Mouse (Mus musculus) intestine, embryonic 16.5 days (tissue): ENCODE data around the gene Olfr1209. TPM values are rescaled to one million over a fixed set of nuclear protein-coding genes. Genes with fewer than 3 reads are reported as not detected.

Experiments
- ATAC-seq: fragments of 200-750 bp; cut with Nextera tagmentation; 2 replicates; pipeline ENCODE4 v1.8.0; 2017; ENCODE audit warnings: moderate TSS enrichment, moderate library complexity
- H3K27ac ChIP-seq: fragments of 300-500 bp; sonication (generic); 2 replicates; pipeline ENCODE4 v1.5.1; 2014; ENCODE audit warnings: mild to moderate bottlenecking, low read length
- H3K27me3 ChIP-seq: fragments of 300-500 bp; sonication (generic); replicated peaks from 2 replicates; pipeline ENCODE4 v1.6.1; 2014; ENCODE audit warnings: low read length, control low read depth, mixed read lengths; ENCODE audit not compliant: control insufficient read depth, insufficient read depth
- H3K36me3 ChIP-seq: fragments of 300-500 bp; sonication (generic); 2 replicates; pipeline ENCODE4 v1.6.1; 2014; ENCODE audit warnings: low read length, control low read depth; ENCODE audit not compliant: control insufficient read depth, insufficient read depth
- H3K4me1 ChIP-seq: fragments of 300-500 bp; sonication (generic); 2 replicates; pipeline ENCODE4 v1.6.1; 2014; ENCODE audit warnings: low read length, control low read depth, mixed read lengths; ENCODE audit not compliant: control insufficient read depth, insufficient read depth
- H3K4me2 ChIP-seq: fragments of 300-500 bp; sonication (generic); 2 replicates; pipeline ENCODE4 v1.6.1; 2014; ENCODE audit warnings: low read depth, low read length, control low read depth
- H3K4me3 ChIP-seq: fragments of 300-500 bp; sonication (generic); 2 replicates; pipeline ENCODE4 v1.5.1; 2014; ENCODE audit warnings: mild to moderate bottlenecking, low read length
- H3K9ac ChIP-seq: fragments of 300-500 bp; sonication (generic); 2 replicates; pipeline ENCODE4 v1.6.1; 2014; ENCODE audit warnings: low read depth, low read length
- H3K9me3 ChIP-seq: fragments of 300-500 bp; sonication (generic); 2 replicates; pipeline ENCODE4 v1.6.1; 2016; ENCODE audit warnings: low read length, control low read depth; ENCODE audit not compliant: control insufficient read depth
- WGBS: fragments of 180-500 bp; shearing (Covaris S2); extraction: QIAGEN DNeasy Blood & Tissue Kit; methylation state at CpG from one replicate; pipeline ENCODE4 v1.1.7; 2014; 5-methylcytosine and 5-hydroxymethylcytosine counted together
- polyA plus RNA-seq: library from polyadenylated mRNA; unstranded; fragments of >200 nt; fragmentation: Nextera tagmentation; extraction: Ambion mirVana; gene quantifications from 2 replicates; pipeline ENCODE4 v1.2.1, GENCODE M21; 2015

The Olfr1209 gene
- polyA plus RNA-seq, result not detected in 2 replicates

GRCm38 (mm10) chr2:88915057-88915456, at the start of gene Olfr1209:
TSS of gene Olfr1209 (minus strand) at chr2:88915157.
- no peaks in the 10 kb centered on the region for H3K27me3 ChIP-seq
- H3K27ac ChIP-seq, result no peak within 1 kb of the TSS
- WGBS, result 90% methylated on average over 3 of the region's 3 CpGs
- no peaks in the 10 kb centered on the region for H3K4me1 ChIP-seq
- ATAC-seq, result no peak
- H3K36me3 ChIP-seq, result no peaks in the 10 kb centered on the region
- no peaks in the 10 kb centered on the region for H3K9me3 ChIP-seq
- H3K9ac ChIP-seq, result no peak within 1 kb of the TSS
- no peak within 1 kb of the TSS for H3K4me2 ChIP-seq
- no peak within 1 kb of the TSS for H3K4me3 ChIP-seq

GRCm38 (mm10) chr2:88953669-88954068, 38.7 kb upstream of the Olfr1209 start, which contains the start of gene Olfr1212:
TSS of gene Olfr1212 (plus strand) at chr2:88953969.
- no peak within 1 kb of the TSS for H3K9ac ChIP-seq
- ATAC-seq, result no peak
- H3K36me3 ChIP-seq, result no peaks in the 10 kb centered on the region
- no peaks in the 10 kb centered on the region for H3K27me3 ChIP-seq
- no peaks in the 10 kb centered on the region for H3K9me3 ChIP-seq
- no peak within 1 kb of the TSS for H3K4me3 ChIP-seq
- H3K4me2 ChIP-seq, result no peak within 1 kb of the TSS
- no peak within 1 kb of the TSS for H3K27ac ChIP-seq
- H3K4me1 ChIP-seq, result no peaks in the 10 kb centered on the region

GRCm38 (mm10) chr2:88938011-88938410, 23.1 kb upstream of the Olfr1209 start, which contains the start of gene Olfr1211:
TSS of gene Olfr1211 (minus strand) at chr2:88938111.
- Histone ChIP-seq H3K27me3 (no peaks in the 10 kb centered on the region), H3K9ac (no peak within 1 kb of the TSS), H3K4me1 (no peaks in the 10 kb centered on the region), H3K4me2 (no peak within 1 kb of the TSS), H3K36me3 (no peaks in the 10 kb centered on the region), H3K27ac (no peak within 1 kb of the TSS), H3K4me3 (no peak within 1 kb of the TSS), H3K9me3 (no peaks in the 10 kb centered on the region)
- 94% methylated on average over 1 of the region's 1 CpGs for WGBS
- ATAC-seq, result no peak

- no peaks in the 10 kb centered on the region for H3K9me3 ChIP-seq
- no peaks in the 10 kb centered on the region for H3K4me1 ChIP-seq
- no peak within 1 kb of the TSS for H3K4me2 ChIP-seq
- H3K4me3 ChIP-seq, result no peak within 1 kb of the TSS
- no peaks in the 10 kb centered on the region for H3K27me3 ChIP-seq
- H3K36me3 ChIP-seq, result no peaks in the 10 kb centered on the region
- H3K27ac ChIP-seq, result no peak within 1 kb of the TSS
- ATAC-seq, result no peak
- H3K9ac ChIP-seq, result no peak within 1 kb of the TSS
Observed at GRCm38 (mm10) chr2:88902211-88902610, 12.7 kb downstream of the Olfr1209 start, which contains the start of gene Olfr1208. TSS of gene Olfr1208 (minus strand) at chr2:88902311.

- Histone ChIP-seq H3K9ac (no peak within 1 kb of the TSS), H3K27me3 (no peaks in the 10 kb centered on the region), H3K9me3 (no peaks in the 10 kb centered on the region), H3K36me3 (no peaks in the 10 kb centered on the region), H3K4me1 (no peaks in the 10 kb centered on the region), H3K4me2 (no peak within 1 kb of the TSS), H3K27ac (no peak within 1 kb of the TSS), H3K4me3 (no peak within 1 kb of the TSS)
- ATAC-seq, result no peak
- 81% methylated on average over 2 of the region's 2 CpGs for WGBS
Observed at GRCm38 (mm10) chr2:88862931-88863330, 52.0 kb downstream of the Olfr1209 start, which contains the start of gene Olfr1206. TSS of gene Olfr1206 (plus strand) at chr2:88863231.

Other genes with a start within 250 kb of the Olfr1209 start
- gene Olfr1193, start 239.5 kb downstream of the Olfr1209 start, polyA plus RNA-seq, result not detected in 2 replicates
- not detected in 2 replicates for gene Olfr1195, start 226.0 kb downstream of the Olfr1209 start, polyA plus RNA-seq
- gene Olfr1196, start 210.6 kb downstream of the Olfr1209 start, polyA plus RNA-seq, result not detected in 2 replicates
- not detected in 2 replicates for gene Olfr1197, start 182.8 kb downstream of the Olfr1209 start, polyA plus RNA-seq
- gene Olfr1198, start 163.8 kb downstream of the Olfr1209 start, polyA plus RNA-seq, result not detected in 2 replicates
- not detected in 2 replicates for gene Olfr1199, start 154.7 kb downstream of the Olfr1209 start, polyA plus RNA-seq
- gene Olfr1200, start 144.7 kb downstream of the Olfr1209 start, polyA plus RNA-seq, result not detected in 2 replicates
- not detected in 2 replicates for gene Olfr1201, start 122.1 kb downstream of the Olfr1209 start, polyA plus RNA-seq
- gene Olfr1202, start 100.7 kb downstream of the Olfr1209 start, polyA plus RNA-seq, result not detected in 2 replicates
- not detected in 2 replicates for gene Olfr1205, start 85.4 kb downstream of the Olfr1209 start, polyA plus RNA-seq
- not detected in 2 replicates for gene Olfr1204, start 65.9 kb downstream of the Olfr1209 start, polyA plus RNA-seq
- not detected in 2 replicates for gene Olfr1206, start 51.9 kb downstream of the Olfr1209 start, polyA plus RNA-seq
- not detected in 2 replicates for gene Olfr1208, start 12.8 kb downstream of the Olfr1209 start, polyA plus RNA-seq
- gene Olfr1211, start 23.0 kb upstream of the Olfr1209 start, polyA plus RNA-seq, result not detected in 2 replicates
- gene Olfr1212, start 38.8 kb upstream of the Olfr1209 start, polyA plus RNA-seq, result not detected in 2 replicates
- gene Gm13762, start 65.1 kb upstream of the Olfr1209 start, polyA plus RNA-seq, result not detected in 2 replicates
- not detected in 2 replicates for gene Olfr1214, start 77.5 kb upstream of the Olfr1209 start, polyA plus RNA-seq
- gene Olfr1215, start 91.8 kb upstream of the Olfr1209 start, polyA plus RNA-seq, result not detected in 2 replicates
- gene Olfr1216, start 103.2 kb upstream of the Olfr1209 start, polyA plus RNA-seq, result not detected in 2 replicates
- gene Olfr1217, start 116.9 kb upstream of the Olfr1209 start, polyA plus RNA-seq, result not detected in 2 replicates
- not detected in 2 replicates for gene Olfr1218, start 146.0 kb upstream of the Olfr1209 start, polyA plus RNA-seq
- not detected in 2 replicates for gene Olfr1219, start 168.4 kb upstream of the Olfr1209 start, polyA plus RNA-seq
- gene Olfr1220, start 191.7 kb upstream of the Olfr1209 start, polyA plus RNA-seq, result not detected in 2 replicates
- not detected in 2 replicates for gene Olfr1221, start 202.1 kb upstream of the Olfr1209 start, polyA plus RNA-seq
- gene Olfr1222, start 217.9 kb upstream of the Olfr1209 start, polyA plus RNA-seq, result not detected in 2 replicates
- not detected in 2 replicates for gene Olfr1223, start 236.4 kb upstream of the Olfr1209 start, polyA plus RNA-seq
- not detected in 2 replicates for gene Olfr1224-ps1, start 248.9 kb upstream of the Olfr1209 start, polyA plus RNA-seq